Mouse (Mus musculus): ENCODE measurements around the gene Msantd3. TPM values are rescaled to one million over a fixed set of nuclear protein-coding genes. Genes with fewer than 3 reads are reported as not detected.

Msantd3 gene
- polyA plus RNA-seq (2014; fragmentation: Nextera tagmentation; extraction: Ambion mirVana), result 23.3 and 26.6 TPM in 2 replicates

DNA sequence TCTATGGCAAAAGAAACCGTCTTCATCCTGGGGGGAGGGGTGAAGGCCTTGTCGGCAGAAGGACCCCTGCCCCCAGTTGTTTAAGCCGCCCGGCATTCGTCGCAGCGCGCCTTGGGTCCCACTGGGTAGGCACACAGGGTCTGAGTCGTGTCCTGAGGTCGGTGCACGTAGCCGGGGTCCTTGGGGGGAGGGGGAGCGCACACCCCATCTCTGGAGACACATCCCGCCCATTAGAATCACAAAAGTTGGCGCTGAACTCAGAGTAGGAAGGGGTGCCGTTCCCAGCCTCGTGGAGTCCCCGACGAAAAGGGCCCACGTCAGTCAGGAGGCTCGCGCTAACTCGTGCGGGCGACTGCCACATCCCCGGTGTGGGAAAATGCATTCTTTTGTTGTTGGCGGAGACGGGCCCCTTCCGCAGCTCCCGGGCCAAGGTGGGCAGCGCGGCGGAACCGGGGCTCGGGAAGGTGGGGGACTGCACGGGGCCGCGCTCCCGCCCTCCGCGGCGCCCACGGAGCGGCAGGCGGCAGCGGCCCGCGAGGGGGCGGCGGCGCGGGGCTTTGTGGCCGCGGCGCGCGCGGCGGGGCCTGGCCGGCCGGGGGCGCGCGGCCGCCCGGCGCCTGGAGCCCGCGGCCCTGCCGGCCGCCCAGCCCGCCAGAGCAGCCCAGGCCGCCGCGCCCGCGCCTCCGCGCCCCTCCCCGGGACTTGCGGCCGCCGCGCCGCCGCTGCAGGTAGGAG lies at the start of gene Msantd3:
Gene Msantd3, plus strand, starts transcription at position 95 of the 735 bp plus-strand sequence.
- Histone ChIP-seq H3K4me3 (replicated peaks; ENCODE audit: low read length) (peak within 1 kb of the TSS; percentile 72), H3K27ac (peak within 1 kb of the TSS; percentile 89), H3K4me2 (replicated peaks) (peak within 1 kb of the TSS; percentile 61), H3K9ac (peak within 1 kb of the TSS; percentile 93), H3K4me1 (replicated peaks; ENCODE audit: control insufficient read depth, insufficient read depth, low read length) (peaks cover 33% of the 10 kb centered on the region), H3K9me3 (ENCODE audit: control insufficient read depth, low read length) (no peaks in the 10 kb centered on the region), H3K36me3 (replicated peaks; ENCODE audit: control insufficient read depth, insufficient read depth) (no peaks in the 10 kb centered on the region), H3K27me3 (ENCODE audit: control insufficient read depth, insufficient read depth, low read length) (no peaks in the 10 kb centered on the region)
- DNase-seq (ENCODE audit: low spot score) (no peak), ATAC-seq (ENCODE audit: low FRiP score) (peak; percentile 73)
- WGBS, result under 1% methylated on average over 70 of the region's 86 CpGs

GRCm38 (mm10) chr4:48491290-48491743 lies 48.4 kb upstream of the Msantd3 start:
- H3K4me1 ChIP-seq (replicated peaks; ENCODE audit: control insufficient read depth, insufficient read depth, low read length), result no peaks in the 10 kb centered on the region
- 12% methylated on average over 14 of the region's 14 CpGs for WGBS
- H3K4me2 ChIP-seq (replicated peaks), result peak overlapping the region; percentile 54
- 0 out of 2 replicates have a peak overlapping the region, but pooled peaks have one; percentile 47 for H3K27ac ChIP-seq
- peak overlapping the region; percentile 28 for H3K4me3 ChIP-seq (replicated peaks; ENCODE audit: low read length)
- no peaks in the 10 kb centered on the region for H3K27me3 ChIP-seq (ENCODE audit: control insufficient read depth, insufficient read depth, low read length)
- H3K9ac ChIP-seq, result peak overlapping the region; percentile 43
- H3K36me3 ChIP-seq (replicated peaks; ENCODE audit: control insufficient read depth, insufficient read depth), result no peaks in the 10 kb centered on the region
- H3K9me3 ChIP-seq (ENCODE audit: control insufficient read depth, low read length), result no peaks in the 10 kb centered on the region
- DNase-seq (ENCODE audit: low spot score), result peak; percentile 57
- ATAC-seq (ENCODE audit: low FRiP score), result peak; percentile 31; the same call in 1 of the 2 replicates

- 95% methylated on average over 2 of the region's 2 CpGs for WGBS
- H3K9me3 ChIP-seq (ENCODE audit: control insufficient read depth, low read length), result no peaks in the 10 kb centered on the region
- H3K4me2 ChIP-seq (replicated peaks), result no peak overlapping the region
- no peak for ATAC-seq (ENCODE audit: low FRiP score)
- H3K27me3 ChIP-seq (ENCODE audit: control insufficient read depth, insufficient read depth, low read length), result no peaks in the 10 kb centered on the region
- no peak for DNase-seq (ENCODE audit: low spot score)
- H3K4me3 ChIP-seq (replicated peaks; ENCODE audit: low read length), result no peak overlapping the region
- H3K9ac ChIP-seq, result no peak overlapping the region
- no peaks in the 10 kb centered on the region for H3K36me3 ChIP-seq (replicated peaks; ENCODE audit: control insufficient read depth, insufficient read depth)
- H3K4me1 ChIP-seq (replicated peaks; ENCODE audit: control insufficient read depth, insufficient read depth, low read length), result no peaks in the 10 kb centered on the region
- no peak overlapping the region for H3K27ac ChIP-seq
These were observed 47.2 kb upstream of the Msantd3 start for GRCm38 (mm10) chr4:48492510-48492909.

DNA sequence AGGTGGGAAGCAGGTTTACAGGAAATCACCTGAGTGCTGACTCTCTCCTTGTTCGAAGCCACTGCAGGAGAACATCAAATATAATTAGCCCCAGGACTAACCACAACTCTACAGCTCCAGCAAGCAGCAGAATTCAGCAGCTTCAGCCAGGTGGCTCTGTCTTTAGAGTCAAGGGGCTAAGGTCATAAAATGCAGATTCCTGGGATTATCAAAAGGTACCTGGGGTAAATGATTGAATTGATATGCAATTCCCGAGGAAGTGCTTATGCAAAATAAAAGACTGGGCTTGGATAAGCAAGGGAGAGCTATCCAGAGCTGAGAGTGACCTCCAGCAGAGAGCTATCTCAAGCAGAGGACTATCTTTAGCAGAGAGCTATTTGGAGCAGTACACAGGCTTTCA lies 28.9 kb upstream of the Msantd3 start:
- Histone ChIP-seq H3K9ac (no peak overlapping the region), H3K9me3 (ENCODE audit: control insufficient read depth, low read length) (peaks cover 11% of the 10 kb centered on the region; the same call in 1 of the 2 replicates), H3K27me3 (ENCODE audit: control insufficient read depth, insufficient read depth, low read length) (no peaks in the 10 kb centered on the region), H3K4me1 (replicated peaks; ENCODE audit: control insufficient read depth, insufficient read depth, low read length) (no peaks in the 10 kb centered on the region), H3K4me3 (replicated peaks; ENCODE audit: low read length) (no peak overlapping the region), H3K4me2 (replicated peaks) (no peak overlapping the region), H3K27ac (no peak overlapping the region), H3K36me3 (replicated peaks; ENCODE audit: control insufficient read depth, insufficient read depth) (no peaks in the 10 kb centered on the region)
- DNase-seq (ENCODE audit: low spot score) (no peak), ATAC-seq (ENCODE audit: low FRiP score) (no peak)
- 65% methylated on average over 2 of the region's 2 CpGs for WGBS

- no peaks in the 10 kb centered on the region for H3K36me3 ChIP-seq (replicated peaks; ENCODE audit: control insufficient read depth, insufficient read depth)
- H3K27me3 ChIP-seq (ENCODE audit: control insufficient read depth, insufficient read depth, low read length), result no peaks in the 10 kb centered on the region
- no peaks in the 10 kb centered on the region for H3K4me1 ChIP-seq (replicated peaks; ENCODE audit: control insufficient read depth, insufficient read depth, low read length)
- no peak for ATAC-seq (ENCODE audit: low FRiP score)
- no peak overlapping the region for H3K4me2 ChIP-seq (replicated peaks)
- no peak overlapping the region for H3K4me3 ChIP-seq (replicated peaks; ENCODE audit: low read length)
- 97% methylated on average over 1 of the region's 1 CpGs for WGBS
- H3K9me3 ChIP-seq (ENCODE audit: control insufficient read depth, low read length), result no peaks in the 10 kb centered on the region
- H3K27ac ChIP-seq, result no peak overlapping the region
- DNase-seq (ENCODE audit: low spot score), result no peak
- H3K9ac ChIP-seq, result no peak overlapping the region
These were observed 10.2 kb upstream of the Msantd3 start for GRCm38 (mm10) chr4:48529559-48529958.

GRCm38 (mm10) chr4:48531804-48532601 lies 7.7 kb upstream of the Msantd3 start:
- no peak overlapping the region for H3K27ac ChIP-seq
- no peak overlapping the region for H3K4me2 ChIP-seq (replicated peaks)
- WGBS, result 75% methylated on average over 11 of the region's 11 CpGs
- no peak overlapping the region for H3K9ac ChIP-seq
- no peak for ATAC-seq (ENCODE audit: low FRiP score)
- DNase-seq (ENCODE audit: low spot score), result no peak
- H3K4me1 ChIP-seq (replicated peaks; ENCODE audit: control insufficient read depth, insufficient read depth, low read length), result no peaks in the 10 kb centered on the region
- H3K4me3 ChIP-seq (replicated peaks; ENCODE audit: low read length), result no peak overlapping the region
- no peaks in the 10 kb centered on the region for H3K36me3 ChIP-seq (replicated peaks; ENCODE audit: control insufficient read depth, insufficient read depth)
- H3K9me3 ChIP-seq (ENCODE audit: control insufficient read depth, low read length), result no peaks in the 10 kb centered on the region
- H3K27me3 ChIP-seq (ENCODE audit: control insufficient read depth, insufficient read depth, low read length), result no peaks in the 10 kb centered on the region

DNA sequence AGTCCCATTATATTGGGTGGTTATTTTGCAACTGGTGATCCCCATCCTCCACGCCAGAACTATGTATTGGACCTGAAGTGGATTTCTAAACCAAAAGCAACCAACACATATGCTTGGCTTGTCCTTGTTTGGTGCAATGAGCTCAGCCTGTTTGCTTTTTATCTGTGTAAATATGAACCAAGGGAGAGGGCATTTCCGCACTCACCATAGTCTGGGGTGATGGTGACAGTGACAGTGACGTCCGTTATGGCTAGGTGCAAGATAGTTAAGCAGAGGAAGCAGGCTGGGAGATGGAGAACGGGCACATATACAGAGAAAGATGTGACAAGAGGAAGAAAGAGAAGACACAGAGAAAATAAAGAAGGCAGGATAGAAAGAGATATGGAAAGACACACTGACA lies 3.5 kb upstream of the Msantd3 start:
- Histone ChIP-seq H3K9ac (no peak overlapping the region), H3K36me3 (replicated peaks; ENCODE audit: control insufficient read depth, insufficient read depth) (no peaks in the 10 kb centered on the region), H3K4me3 (replicated peaks; ENCODE audit: low read length) (no peak overlapping the region), H3K27ac (no peak overlapping the region), H3K4me2 (replicated peaks) (no peak overlapping the region), H3K4me1 (replicated peaks; ENCODE audit: control insufficient read depth, insufficient read depth, low read length) (peaks cover 3% of the 10 kb centered on the region; the same call in 1 of the 2 replicates), H3K9me3 (ENCODE audit: control insufficient read depth, low read length) (no peaks in the 10 kb centered on the region), H3K27me3 (ENCODE audit: control insufficient read depth, insufficient read depth, low read length) (no peaks in the 10 kb centered on the region)
- DNase-seq (ENCODE audit: low spot score) (no peak), ATAC-seq (ENCODE audit: low FRiP score) (no peak)
- 90% methylated on average over 5 of the region's 5 CpGs for WGBS

DNA sequence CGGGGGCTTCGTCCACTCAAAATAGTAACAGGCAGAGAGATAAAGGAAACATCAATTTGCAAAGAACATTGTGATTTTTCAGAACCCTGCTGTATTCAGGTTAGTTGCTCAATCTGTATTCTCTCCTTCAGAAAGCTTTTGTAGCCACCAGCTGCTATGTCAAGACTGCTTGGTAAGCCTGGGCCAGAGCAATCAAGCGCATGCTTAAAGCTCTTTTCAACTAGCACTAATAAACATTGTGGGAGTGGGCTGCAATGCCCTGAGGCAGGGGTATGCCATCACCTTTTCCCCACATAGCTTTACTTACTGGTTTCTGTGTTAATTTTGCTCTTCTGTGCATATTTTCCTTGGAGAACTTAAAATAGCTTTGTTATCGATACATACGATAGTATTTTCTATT lies 2.7 kb upstream of the Msantd3 start:
- no peak overlapping the region for H3K27ac ChIP-seq
- WGBS, result 84% methylated on average over 5 of the region's 5 CpGs
- DNase-seq (ENCODE audit: low spot score) (no peak), ATAC-seq (ENCODE audit: low FRiP score) (no peak)
- no peaks in the 10 kb centered on the region for H3K27me3 ChIP-seq (ENCODE audit: control insufficient read depth, insufficient read depth, low read length)
- H3K4me2 ChIP-seq (replicated peaks), result no peak overlapping the region
- no peaks in the 10 kb centered on the region for H3K36me3 ChIP-seq (replicated peaks; ENCODE audit: control insufficient read depth, insufficient read depth)
- H3K9me3 ChIP-seq (ENCODE audit: control insufficient read depth, low read length), result no peaks in the 10 kb centered on the region
- H3K4me1 ChIP-seq (replicated peaks; ENCODE audit: control insufficient read depth, insufficient read depth, low read length), result peaks cover 11% of the 10 kb centered on the region
- H3K9ac ChIP-seq, result no peak overlapping the region
- no peak overlapping the region for H3K4me3 ChIP-seq (replicated peaks; ENCODE audit: low read length)

DNA sequence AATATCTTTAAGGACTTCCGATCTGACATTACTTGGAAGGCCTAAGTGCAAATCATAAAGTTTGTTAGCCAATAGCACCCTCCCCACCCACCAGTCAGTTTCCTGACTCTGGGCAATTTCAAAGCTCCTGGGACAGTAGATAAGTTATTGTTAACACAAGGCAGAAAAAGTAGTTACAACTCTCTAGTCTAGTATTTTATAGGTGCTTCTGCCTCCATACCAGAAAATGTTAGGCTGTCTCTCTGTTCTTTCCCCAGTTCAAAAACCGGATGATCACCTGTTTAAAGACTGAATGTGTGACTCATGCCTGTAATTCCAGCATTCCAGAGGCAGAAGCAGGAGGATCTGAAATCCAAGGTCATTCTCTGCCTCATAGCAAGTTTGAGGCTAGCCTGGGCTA lies 1.2 kb upstream of the Msantd3 start:
- no peak overlapping the region for H3K4me3 ChIP-seq (replicated peaks; ENCODE audit: low read length)
- no peaks in the 10 kb centered on the region for H3K9me3 ChIP-seq (ENCODE audit: control insufficient read depth, low read length)
- H3K9ac ChIP-seq, result no peak overlapping the region
- peaks cover 20% of the 10 kb centered on the region for H3K4me1 ChIP-seq (replicated peaks; ENCODE audit: control insufficient read depth, insufficient read depth, low read length)
- H3K27ac ChIP-seq, result no peak overlapping the region
- no peaks in the 10 kb centered on the region for H3K36me3 ChIP-seq (replicated peaks; ENCODE audit: control insufficient read depth, insufficient read depth)
- 97% methylated on average over 2 of the region's 2 CpGs for WGBS
- H3K27me3 ChIP-seq (ENCODE audit: control insufficient read depth, insufficient read depth, low read length), result no peaks in the 10 kb centered on the region
- DNase-seq (ENCODE audit: low spot score) (no peak), ATAC-seq (ENCODE audit: low FRiP score) (no peak)
- H3K4me2 ChIP-seq (replicated peaks), result no peak overlapping the region
